Mouse (Mus musculus) kidney, adult 9 months (tissue): ENCODE data around the gene Fscn1.
A peak's percentile ranks its signal among the peaks of the same experiment; 100 is the strongest.

Experiments used
- DNase-seq: peaks from one replicate; pipeline ENCODE4 v3.0.0; 2022

Fscn1 gene

GRCm38 (mm10) chr5:142936336-142936719 is 23.8 kb upstream of the Fscn1 start:
- peak; percentile 82 for DNase-seq

GRCm38 (mm10) chr5:142937956-142938727 is 22.0 kb upstream of the Fscn1 start:
- DNase-seq, result peak; percentile 39

- DNase-seq, result no peak
Observed at GRCm38 (mm10) chr5:142940393-142940792, 19.8 kb upstream of the Fscn1 start.

- DNase-seq, result peak; percentile 72
Observed at GRCm38 (mm10) chr5:142944979-142945682, 15.0 kb upstream of the Fscn1 start.

GRCm38 (mm10) chr5:142947460-142947859 is 12.7 kb upstream of the Fscn1 start:
- no peak for DNase-seq

- peak; percentile 25 for DNase-seq
Observed at GRCm38 (mm10) chr5:142949580-142949979, 10.6 kb upstream of the Fscn1 start.

- DNase-seq, result no peak
Observed at GRCm38 (mm10) chr5:142950405-142950804, 9.7 kb upstream of the Fscn1 start.

GRCm38 (mm10) chr5:142953641-142954040 is 6.5 kb upstream of the Fscn1 start:
- no peak for DNase-seq

GRCm38 (mm10) chr5:142956956-142957703 is 3.0 kb upstream of the Fscn1 start:
- DNase-seq, result no peak

GRCm38 (mm10) chr5:142958464-142958863 is 1.7 kb upstream of the Fscn1 start:
- no peak for DNase-seq

GRCm38 (mm10) chr5:142959156-142959555 is 987 bp upstream of the Fscn1 start:
- no peak for DNase-seq

GRCm38 (mm10) chr5:142960775-142961271 is 680 bp downstream of the Fscn1 start:
- no peak for DNase-seq

GRCm38 (mm10) chr5:142961398-142961880 is 1.3 kb downstream of the Fscn1 start:
- peak; percentile 41 for DNase-seq

GRCm38 (mm10) chr5:142961881-142962443 is 1.8 kb downstream of the Fscn1 start:
- DNase-seq, result peak; percentile 50

GRCm38 (mm10) chr5:142962444-142962961 is 2.4 kb downstream of the Fscn1 start:
- peak; percentile 16 for DNase-seq

GRCm38 (mm10) chr5:142963003-142963704 is 3.0 kb downstream of the Fscn1 start:
- peak; percentile 13 for DNase-seq

GRCm38 (mm10) chr5:142963705-142964494 is 3.8 kb downstream of the Fscn1 start:
- no peak for DNase-seq

GRCm38 (mm10) chr5:142964650-142965049 is 4.5 kb downstream of the Fscn1 start:
- no peak for DNase-seq

GRCm38 (mm10) chr5:142968411-142968810 is 8.3 kb downstream of the Fscn1 start:
- DNase-seq, result no peak

GRCm38 (mm10) chr5:142973971-142974370 is 13.8 kb downstream of the Fscn1 start:
- no peak for DNase-seq

- DNase-seq, result no peak
Observed at GRCm38 (mm10) chr5:142974598-142975121, 14.5 kb downstream of the Fscn1 start.
